10 mouse cellular contexts compared by ENCODE assay signal in the genomic region with DNA sequence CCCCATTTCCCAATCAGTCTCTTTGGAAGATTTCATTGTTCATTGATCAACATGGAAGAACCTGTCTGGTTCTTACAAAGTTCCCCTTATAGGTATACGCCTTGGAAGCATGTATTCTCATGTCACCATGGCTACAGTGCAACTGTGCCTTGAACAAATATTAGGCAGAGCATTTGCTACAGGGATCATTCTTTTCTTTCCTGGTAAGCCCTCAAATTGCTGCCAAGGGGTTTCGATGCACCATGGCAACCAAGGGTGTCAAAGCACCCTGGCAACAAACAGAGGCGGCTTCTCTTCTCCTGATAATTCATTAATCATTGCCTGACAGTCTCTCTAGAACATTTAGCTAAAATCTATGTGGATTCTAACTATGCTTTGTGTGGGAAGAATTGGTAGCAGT. TPM values are rescaled to one million over a fixed set of nuclear protein-coding genes. Genes with fewer than 3 reads are reported as not detected.
DNase-seq lines count a peak whose midpoint lies in the region; ATAC-seq lines count a peak whose summit lies in the region.
"Had no signal": no experiment of that assay in that cellular context is flagged by ENCODE, and none has a peak within 500 bp of the region (broad histone marks: within the 10 kb centered on the region; RNA-seq: fewer than 3 reads in every experiment).

No protein-coding gene starts in this region.

- no peaks in the 10 kb centered on the region for H3K9me3 ChIP-seq in forebrain, embryonic 14.5 days (replicated peaks; ENCODE audit: control insufficient read depth, low read length)
- H3K9me3 ChIP-seq in neural tube, embryonic 15.5 days (replicated peaks): no peaks in the 10 kb centered on the region

- no peak overlapping the region for H3K9ac ChIP-seq in forebrain, embryonic 14.5 days (ENCODE audit: low read length)
- no peak overlapping the region for H3K9ac ChIP-seq in neural tube, embryonic 15.5 days (replicated peaks)

- H3K4me1 ChIP-seq in forebrain, embryonic 14.5 days (ENCODE audit: control insufficient read depth, insufficient read depth, low read length): peaks cover 3% of the 10 kb centered on the region
- peaks cover 3% of the 10 kb centered on the region; the same call in 1 of the 2 replicates for H3K4me1 ChIP-seq in neural tube, embryonic 15.5 days

- peak overlapping the region; percentile 64; the same call in 1 of the 2 replicates for H3K27ac ChIP-seq in forebrain, embryonic 14.5 days (ENCODE audit: low read depth, low read length)
- no peak overlapping the region for H3K27ac ChIP-seq in neural tube, embryonic 15.5 days (replicated peaks)

- H3K27me3 ChIP-seq in forebrain, embryonic 14.5 days (replicated peaks; ENCODE audit: control insufficient read depth, insufficient read depth, low read length): no peaks in the 10 kb centered on the region
- H3K27me3 ChIP-seq in neural tube, embryonic 15.5 days (replicated peaks): no peaks in the 10 kb centered on the region

- ATAC-seq in forebrain, embryonic 14.5 days: peak; percentile 92
- ATAC-seq in neural tube, embryonic 15.5 days (ENCODE audit: low FRiP score): peak; percentile 70

- no peak overlapping the region for H3K4me3 ChIP-seq in forebrain, embryonic 14.5 days (ENCODE audit: low read depth, low read length)
- no peak overlapping the region for H3K4me3 ChIP-seq in neural tube, embryonic 15.5 days (replicated peaks)

- WGBS in forebrain, embryonic 14.5 days: under 1% methylated on average over 3 of the region's 3 CpGs
- 9% methylated on average over 3 of the region's 3 CpGs for WGBS in neural tube, embryonic 15.5 days

- DNase-seq in cerebellum, adult 9-10 months: peak; percentile 10
- DNase-seq in cerebellum, adult 18-20 months: no peak
- DNase-seq in forebrain, embryonic 14.5 days (ENCODE audit: low spot score): peak; percentile 92
- DNase-seq in layer of hippocampus, postnatal 14 days (ENCODE audit: low spot score in 2 of 2): peak; percentile 43 to 82
- DNase-seq in adrenal gland, adult 8-10 months: no peak
- DNase-seq in kidney, adult 18-20 months: no peak
- no peak for DNase-seq in testis, postnatal 14 days (ENCODE audit: low spot score)
- DNase-seq: heart, adult 11 months; lung, postnatal 4 days had no signal

- H3K36me3 ChIP-seq in forebrain, embryonic 14.5 days (ENCODE audit: control insufficient read depth, insufficient read depth, low read length): no peaks in the 10 kb centered on the region
- no peaks in the 10 kb centered on the region for H3K36me3 ChIP-seq in neural tube, embryonic 15.5 days

- H3K4me2 ChIP-seq in forebrain, embryonic 14.5 days (ENCODE audit: low read length): no peak overlapping the region
- H3K4me2 ChIP-seq in neural tube, embryonic 15.5 days: no peak overlapping the region

RNA-seq across cellular contexts. Expression of a gene that starts 28.3 kb away (rescaled TPM):
- 17.5 and 19.9 TPM in 2 replicates for polyA plus RNA-seq in forebrain, embryonic 14.5 days (2014; fragmentation: Nextera tagmentation; extraction: Ambion mirVana)
- 10 to 100 TPM; 31.2 to 32.6 TPM for total RNA-seq in layer of hippocampus, postnatal 14 days (2021)
- polyA plus RNA-seq in neural tube, embryonic 15.5 days (2015; fragmentation: Nextera tagmentation; extraction: Ambion mirVana): 34.4 and 37.3 TPM in 2 replicates
- total RNA-seq in adrenal gland, adult 8-10 months (2022): 10 to 100 TPM; 25.4 to 45.3 (median 33.2) TPM

RNA-seq across cellular contexts. Expression of a gene that starts 37.8 kb away (rescaled TPM):
- 1,519 and 1,568 TPM in 2 replicates for polyA plus RNA-seq in forebrain, embryonic 14.5 days (2014; fragmentation: Nextera tagmentation; extraction: Ambion mirVana)
- total RNA-seq in layer of hippocampus, postnatal 14 days (2021): 100 to 1,000 TPM; 178 to 206 TPM
- 1,724 and 2,236 TPM in 2 replicates for polyA plus RNA-seq in neural tube, embryonic 15.5 days (2015; fragmentation: Nextera tagmentation; extraction: Ambion mirVana)
- total RNA-seq in adrenal gland, adult 8-10 months (2022): 1 to 10 TPM in 2 of 4 experiments, under 1 TPM in 2; 0.59 to 1.3 (median 0.89) TPM

Comparison
In these comparisons a context has a peak if more than half of its experiments do, and no peak if none do; other contexts are left out.
1. DNase-seq: peak in cerebellum, adult 9-10 months (single experiment), forebrain, embryonic 14.5 days (single experiment) and layer of hippocampus, postnatal 14 days (2 of 2); none in cerebellum, adult 18-20 months (0 of 2), adrenal gland, adult 8-10 months (single experiment), kidney, adult 18-20 months (single experiment) and testis, postnatal 14 days (single experiment).
2. RNA of a gene that starts 37.8 kb away (total RNA-seq): 178 to 206 TPM in layer of hippocampus, postnatal 14 days; 0.59 to 1.3 TPM in adrenal gland, adult 8-10 months; every median in the first group is over 10 times any median in the second.